Mouse (Mus musculus): ENCODE results near the gene Parn.
A peak's percentile ranks its signal among the peaks of the same experiment; 100 is the strongest.
"Not testable (repeated sequence)": the region's sequence is repeated elsewhere in the genome, so short reads cannot be mapped to it uniquely, and the experiment has no call there.

The Parn gene

DNA sequence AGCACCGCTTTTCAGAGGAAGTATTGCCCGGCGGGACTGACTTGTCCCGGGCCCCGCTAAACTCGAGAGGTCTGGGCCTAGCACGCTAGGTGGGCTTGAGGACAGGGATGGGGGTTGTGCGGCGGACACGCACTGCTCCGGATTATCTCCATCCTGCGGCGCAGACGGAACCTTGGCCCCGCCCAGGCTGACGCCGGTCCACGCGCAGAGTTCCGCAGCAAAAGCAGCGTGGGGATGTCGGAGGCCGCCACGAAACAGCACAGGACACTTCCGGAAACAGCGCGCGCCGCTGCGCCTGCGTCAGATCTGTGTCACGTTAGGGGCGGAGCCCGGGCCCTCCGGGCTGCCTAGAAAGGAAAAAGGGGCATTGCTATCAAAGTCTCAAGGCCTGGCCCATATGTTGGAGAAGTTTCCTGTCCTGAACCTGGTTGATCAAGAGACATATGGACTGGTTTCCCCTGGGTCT lies at the start of gene Parn:
TSS of gene Parn (minus strand) at position 293 of the 466 bp plus-strand sequence.
- peak; percentile 98 for DNase-seq (ENCODE audit: low read depth, low spot score)

DNA sequence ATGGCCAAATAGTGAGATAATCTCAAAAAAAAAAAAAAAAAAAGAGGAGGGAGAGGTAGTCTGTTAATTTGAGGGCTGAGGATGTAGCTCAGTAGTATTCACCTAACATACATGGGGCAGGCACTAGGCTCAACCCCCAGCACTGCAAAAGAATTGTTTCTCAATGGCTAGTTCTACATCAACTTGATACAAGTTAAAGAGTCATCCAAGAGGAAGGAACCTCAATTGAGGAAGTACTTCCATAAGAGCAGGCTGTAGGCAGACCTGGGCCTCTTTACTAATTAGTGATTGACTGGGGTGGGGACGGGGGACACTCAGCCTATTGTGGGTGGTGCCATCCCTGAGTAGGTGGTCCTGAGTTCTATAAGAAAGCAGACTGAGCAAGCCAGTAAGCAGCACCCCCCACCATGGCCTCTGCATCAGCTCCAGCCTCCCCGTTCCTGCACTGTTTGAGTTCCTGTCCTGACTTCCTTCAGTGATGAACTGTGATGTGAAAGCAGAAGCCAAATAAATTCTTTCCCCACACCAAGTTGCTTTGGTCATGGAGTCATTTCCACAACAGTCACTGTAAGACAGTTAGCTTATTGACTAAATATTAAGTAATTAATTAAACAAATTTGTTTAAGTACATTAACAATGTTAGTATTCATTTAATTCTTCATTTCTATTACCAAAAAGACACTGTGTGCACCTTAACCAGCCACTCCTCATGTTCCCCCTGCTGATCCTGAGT lies 49.0 kb upstream of the Parn start:
- DNase-seq (ENCODE audit: low read depth, low spot score): no peak

DNA sequence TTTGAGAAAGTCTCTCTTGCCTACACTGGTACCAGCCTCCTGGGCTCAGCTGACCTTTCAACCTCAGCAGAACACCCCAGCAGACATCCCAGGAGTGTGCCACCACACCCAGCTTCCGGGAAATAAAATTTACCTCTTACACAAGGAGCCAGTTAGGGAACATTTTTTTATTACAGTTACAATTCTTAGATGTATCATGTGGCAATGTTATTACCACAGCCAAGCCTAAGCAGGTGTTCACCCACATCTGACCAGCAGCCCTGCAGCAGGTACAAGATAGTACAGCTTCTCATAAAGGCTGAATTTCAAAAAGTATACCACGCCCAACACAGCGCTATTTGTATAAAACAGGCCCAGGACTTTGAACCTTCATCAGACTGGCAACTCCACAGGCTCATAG lies 46.9 kb upstream of the Parn start:
- DNase-seq (ENCODE audit: low read depth, low spot score): no peak

DNA sequence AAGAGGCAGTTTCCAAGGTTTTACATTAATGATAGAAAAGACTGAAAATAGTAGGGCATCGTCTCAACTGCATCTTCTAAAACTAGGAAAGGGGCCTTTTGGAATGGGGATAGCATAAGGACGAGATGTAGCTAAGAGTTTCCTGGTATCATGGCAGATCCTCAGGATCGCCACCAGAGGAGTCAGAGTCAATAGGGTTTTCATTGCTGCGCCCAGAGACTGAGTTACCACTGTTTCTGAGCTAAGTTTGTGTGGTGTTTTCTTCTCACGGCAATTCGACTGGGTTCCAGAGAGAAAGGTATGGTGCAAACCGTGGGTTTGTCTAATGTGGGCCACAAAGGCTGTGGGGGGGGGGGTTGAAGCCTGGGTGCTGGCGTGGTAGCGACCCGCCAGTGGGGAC lies 36.7 kb upstream of the Parn start:
- DNase-seq (ENCODE audit: low read depth, low spot score): no peak

DNA sequence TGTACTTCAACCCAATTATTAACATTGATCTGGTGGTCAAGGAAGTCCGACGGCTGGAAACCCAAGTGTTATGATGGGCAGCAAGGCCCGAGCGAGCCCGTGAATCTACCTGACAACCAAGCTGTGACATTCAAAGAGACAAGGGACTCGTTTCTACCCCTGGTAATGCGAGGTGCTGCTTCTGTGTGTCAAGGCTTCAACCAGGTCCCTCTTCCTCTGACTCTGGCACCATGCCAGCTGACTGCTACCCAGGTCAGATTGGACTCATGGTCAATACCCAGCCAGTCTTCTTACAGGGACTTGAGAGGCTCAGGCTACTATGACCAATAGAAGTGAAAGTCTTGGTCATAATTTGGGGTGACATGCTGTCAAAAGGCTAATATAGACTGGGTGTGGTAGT lies 34.2 kb upstream of the Parn start:
- DNase-seq (ENCODE audit: low read depth, low spot score): no peak

DNA sequence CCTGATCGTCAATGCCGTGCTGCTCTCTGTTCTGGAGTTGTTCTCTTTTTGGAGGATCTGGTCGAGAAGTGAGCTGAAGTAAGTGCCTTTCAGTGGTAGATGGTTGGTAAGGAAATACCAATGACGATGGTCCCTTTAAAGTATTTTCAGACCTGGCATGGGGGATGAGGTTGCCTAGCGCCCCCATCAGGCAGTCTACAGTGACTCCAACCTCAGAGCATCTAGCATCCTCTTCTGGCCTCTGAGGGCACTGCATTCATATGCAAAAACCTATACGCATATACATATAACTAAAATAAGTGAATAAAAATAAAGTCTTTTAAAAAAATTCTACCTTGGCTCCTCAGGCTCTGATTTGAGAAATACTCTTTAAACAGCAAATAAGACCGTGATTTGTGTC lies 31.0 kb upstream of the Parn start:
- DNase-seq (ENCODE audit: low read depth, low spot score): no peak

DNA sequence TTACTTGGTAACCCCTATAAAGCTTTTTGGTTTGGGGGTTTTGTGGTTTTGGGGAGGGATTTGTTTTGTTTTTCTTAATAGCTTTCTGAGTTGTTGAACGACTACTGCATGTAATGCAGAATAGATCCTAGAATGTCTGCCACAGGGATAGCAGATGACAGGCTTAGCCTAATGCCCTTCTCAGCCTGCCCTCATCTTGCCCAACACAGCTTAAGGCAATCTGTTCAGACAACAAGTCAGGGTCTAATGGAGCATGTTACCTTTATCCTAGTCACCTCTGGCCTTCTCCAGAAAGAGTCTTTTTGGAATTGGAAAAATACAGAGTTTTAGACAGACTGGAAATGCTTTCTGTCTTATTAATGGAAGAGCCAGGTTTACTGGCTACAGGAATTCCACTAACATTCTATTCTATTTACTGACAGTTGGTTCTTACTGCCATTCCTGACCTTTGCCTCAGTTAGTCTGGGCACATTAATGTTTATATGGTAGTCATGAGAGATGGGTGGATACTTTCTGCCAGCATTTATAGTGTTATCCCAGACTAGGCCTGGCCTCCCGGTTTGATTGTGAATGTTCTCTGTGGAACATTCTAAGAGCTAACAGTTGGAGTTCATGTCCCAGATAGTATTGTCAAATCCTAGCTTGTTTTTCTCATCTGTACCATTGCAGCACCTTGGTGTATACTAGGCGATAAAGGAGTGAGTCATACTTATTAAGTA lies 10.8 kb upstream of the Parn start:
- no peak for DNase-seq (ENCODE audit: low read depth, low spot score)

DNA sequence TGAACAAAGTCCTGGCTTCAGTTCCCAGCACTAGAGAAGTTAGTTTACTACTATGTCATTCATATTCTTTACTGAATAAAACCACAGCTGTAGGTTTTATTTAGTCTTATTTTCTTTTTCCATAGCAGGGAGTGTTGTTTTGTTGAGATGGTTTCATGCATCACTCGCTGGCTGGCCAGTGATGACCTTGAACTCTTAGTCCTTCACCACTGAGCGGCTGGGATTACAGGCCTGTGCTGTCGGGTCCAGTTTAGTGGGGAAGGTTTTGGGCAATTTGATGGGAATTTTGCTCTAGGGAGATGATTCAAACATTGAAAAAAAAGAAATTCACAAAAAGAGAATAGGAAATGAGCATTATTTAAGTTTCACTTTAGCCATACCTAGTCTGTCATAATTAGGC lies 6.5 kb upstream of the Parn start:
- DNase-seq (ENCODE audit: low read depth, low spot score): no peak

DNA sequence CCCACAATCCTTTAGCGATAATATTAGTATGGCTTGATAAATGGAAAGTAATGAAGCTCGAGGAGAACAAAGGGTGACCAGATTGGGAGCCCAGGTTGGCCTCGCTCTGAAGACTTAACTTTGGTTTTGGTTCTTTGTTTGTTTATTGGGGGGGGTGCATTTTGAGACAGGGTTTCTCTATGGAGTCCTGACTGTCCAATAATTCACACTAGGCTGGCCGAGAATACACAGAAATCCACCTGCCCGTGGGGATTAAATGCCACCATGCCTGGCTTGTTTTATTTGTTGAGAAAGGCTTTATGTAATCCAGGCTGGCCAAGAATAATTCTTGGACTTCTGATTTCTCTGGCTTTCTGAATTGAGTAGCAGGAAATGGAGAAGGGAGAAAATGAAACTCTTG lies 5.1 kb upstream of the Parn start:
- DNase-seq (ENCODE audit: low read depth, low spot score): no peak

DNA sequence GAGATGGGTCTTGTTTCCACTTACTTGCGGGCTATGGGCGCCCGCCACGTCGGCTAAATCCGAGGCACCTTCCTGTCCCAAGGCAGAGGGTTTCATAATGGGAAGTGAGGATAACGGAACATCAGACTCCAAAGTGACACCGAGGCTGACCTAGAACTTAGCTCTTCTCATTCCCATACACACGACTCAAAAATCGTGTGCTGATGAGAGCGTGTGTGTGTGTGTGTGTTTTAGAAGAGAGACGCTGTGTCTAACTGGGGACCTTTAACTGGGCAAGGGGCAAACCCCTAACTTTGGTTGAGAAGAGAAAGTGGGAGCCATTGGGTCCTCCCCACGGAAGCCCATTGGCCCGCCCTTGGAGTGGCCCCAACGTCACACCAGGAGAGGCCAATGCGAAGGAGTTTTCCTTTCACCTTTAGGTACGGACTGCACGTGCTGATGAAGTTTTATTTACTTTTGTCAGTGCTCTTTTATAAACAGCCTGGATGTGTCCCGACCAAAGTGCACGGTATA lies 4.5 kb upstream of the Parn start:
- peak; percentile 62 for DNase-seq (ENCODE audit: low read depth, low spot score)

DNA sequence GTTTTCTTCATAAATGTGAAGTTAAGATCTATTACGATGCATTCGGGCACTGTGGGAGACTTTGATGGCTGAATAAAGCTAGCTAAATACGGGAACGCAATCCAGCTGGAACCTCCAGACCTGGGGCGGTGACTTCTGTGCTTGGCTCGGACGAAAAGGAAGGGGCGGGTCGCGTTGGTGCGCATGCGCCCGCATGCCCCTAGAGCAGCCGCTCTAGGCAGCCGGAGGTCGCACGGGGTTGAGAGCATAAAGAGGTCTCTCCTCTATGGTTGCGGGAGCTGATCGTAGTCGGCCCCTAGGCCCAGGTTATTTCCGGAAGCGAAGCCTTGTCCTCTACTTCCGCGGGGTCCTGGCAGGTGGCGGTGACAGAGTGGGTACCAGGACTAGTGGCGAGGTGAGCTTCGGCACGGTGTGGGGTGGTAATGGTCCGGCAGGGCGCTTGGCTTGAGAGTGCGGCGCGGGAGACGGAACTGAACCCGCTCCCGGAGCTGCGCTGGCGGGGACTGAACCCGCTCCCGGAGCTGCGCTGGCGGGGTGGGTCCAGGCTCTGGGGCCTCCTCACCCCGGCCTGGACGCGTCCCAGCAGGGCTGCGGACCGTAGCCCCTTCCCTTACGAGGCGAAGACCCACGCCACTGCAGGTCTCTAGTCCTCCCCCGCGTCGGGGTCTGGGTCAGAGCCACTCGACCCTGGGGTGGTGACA lies 3.9 kb upstream of the Parn start, which contains the start of the genes Bfar and 3110001I22Rik:
TSS of gene Bfar (plus strand) at position 174 of the 701 bp plus-strand sequence.
TSS of gene 3110001I22Rik (plus strand) at position 245 of the 701 bp plus-strand sequence.
- DNase-seq (ENCODE audit: low read depth, low spot score): peak; percentile 98

DNA sequence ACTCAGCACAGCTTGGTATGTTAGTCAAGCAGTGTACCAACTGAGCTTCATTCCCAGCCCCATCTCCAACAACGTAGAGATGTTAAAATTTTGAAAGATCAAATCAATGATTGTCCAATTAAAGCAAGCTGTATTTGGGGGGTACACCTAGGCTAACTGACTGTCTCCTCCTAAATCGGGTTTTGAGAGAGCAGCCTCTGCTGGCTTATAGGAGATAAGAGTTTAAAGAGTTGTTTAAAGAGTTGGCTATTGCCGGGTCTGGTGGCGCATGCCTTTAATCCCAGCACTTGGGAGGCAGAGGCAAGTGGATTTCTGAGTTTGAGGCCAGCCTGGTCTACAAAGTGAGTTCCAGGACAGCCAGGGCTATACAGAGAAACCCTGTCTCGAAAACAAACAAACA lies 2.9 kb upstream of the Parn start:
- not testable (repeated sequence) for DNase-seq (ENCODE audit: low read depth, low spot score)

DNA sequence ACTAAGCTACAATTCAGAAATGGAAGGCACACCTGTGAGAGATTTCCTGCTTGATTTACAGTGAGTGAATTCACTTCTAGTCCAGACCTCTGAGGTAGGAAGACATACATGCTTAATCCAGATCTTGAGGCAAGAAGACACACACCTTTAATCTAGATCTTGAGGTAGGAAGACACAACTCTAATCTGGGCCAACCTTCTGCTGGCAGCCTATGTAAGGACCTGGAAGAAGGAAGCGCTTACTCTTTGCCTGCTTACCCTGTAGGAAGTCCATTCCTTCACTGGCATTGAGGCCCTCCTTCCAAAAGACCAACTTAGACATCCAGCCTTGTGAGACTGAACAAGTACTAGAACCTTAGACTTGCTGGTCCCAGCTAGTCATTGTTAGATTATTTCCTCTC lies 1.3 kb upstream of the Parn start:
- no peak for DNase-seq (ENCODE audit: low read depth, low spot score)

DNA sequence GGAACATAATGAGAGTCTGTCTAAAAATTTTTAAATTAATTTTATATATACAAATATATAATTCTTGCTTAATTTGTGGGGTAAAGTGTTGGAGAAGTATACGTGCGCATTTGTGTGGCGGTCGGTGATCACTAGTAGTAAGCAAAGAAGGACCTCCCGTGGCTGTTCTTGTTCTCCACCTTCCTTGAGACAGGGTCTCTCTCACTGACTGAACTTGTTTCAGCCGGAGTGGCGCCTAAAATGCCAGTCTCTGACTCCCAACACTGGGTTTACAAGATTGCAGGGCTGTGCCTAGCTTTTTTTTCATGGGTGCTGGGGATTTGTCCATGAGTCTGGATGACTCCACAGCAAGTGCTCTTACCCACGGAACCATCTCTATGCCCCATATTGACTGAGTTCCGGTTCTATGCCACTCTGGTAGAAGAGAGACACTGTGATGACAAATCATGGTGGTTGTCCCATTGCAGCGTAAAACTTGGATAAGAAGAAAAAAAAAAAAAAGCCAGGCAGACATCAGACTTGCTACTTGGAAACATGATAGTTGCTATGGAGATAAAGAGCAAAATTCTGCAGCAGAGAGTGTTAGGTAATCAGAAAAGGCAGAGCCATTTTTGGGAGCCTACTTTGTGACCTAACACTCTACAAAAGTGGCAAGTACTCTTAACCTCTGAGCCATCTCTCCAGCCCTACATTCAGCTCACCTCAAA lies 585 bp upstream of the Parn start:
- DNase-seq (ENCODE audit: low read depth, low spot score): no peak

DNA sequence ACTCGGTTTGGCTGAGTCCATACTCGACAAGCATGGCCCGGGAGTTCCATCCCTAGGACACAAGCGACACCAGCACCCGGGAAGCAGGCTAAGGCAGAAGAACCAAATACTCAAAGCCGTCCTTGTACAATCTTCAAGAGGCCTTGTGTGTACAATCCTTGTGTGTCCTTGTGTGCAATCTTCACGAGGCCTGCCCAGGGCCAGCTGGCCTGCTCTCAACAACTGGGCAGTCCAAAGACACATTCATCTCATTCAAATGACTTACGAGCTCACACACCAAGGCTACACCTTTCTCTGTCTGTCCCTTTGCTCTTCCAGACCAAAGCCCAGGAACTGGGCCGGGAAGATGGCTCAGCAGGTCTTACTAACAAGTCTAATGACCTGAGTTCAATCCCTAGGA lies 7.2 kb downstream of the Parn start:
- no peak for DNase-seq (ENCODE audit: low read depth, low spot score)

DNA sequence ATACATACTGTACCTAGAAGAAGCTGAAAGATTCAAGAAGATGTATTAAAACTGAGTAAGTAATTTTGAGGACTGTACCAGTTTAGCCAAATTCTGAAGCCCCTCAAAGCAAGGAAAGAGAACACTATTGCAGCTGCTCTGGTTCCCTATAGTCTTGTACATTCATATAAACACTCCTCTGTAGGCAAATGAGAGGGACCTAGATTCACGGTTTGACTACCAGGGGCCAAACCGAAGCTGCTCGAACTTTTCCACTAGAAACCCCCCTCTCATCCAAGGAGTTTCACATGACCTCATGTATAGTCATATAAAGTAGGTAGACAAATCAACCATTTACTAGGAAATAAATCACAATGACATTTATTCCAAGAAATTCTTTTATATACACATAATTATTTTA lies 9.1 kb downstream of the Parn start:
- no peak for DNase-seq (ENCODE audit: low read depth, low spot score)

DNA sequence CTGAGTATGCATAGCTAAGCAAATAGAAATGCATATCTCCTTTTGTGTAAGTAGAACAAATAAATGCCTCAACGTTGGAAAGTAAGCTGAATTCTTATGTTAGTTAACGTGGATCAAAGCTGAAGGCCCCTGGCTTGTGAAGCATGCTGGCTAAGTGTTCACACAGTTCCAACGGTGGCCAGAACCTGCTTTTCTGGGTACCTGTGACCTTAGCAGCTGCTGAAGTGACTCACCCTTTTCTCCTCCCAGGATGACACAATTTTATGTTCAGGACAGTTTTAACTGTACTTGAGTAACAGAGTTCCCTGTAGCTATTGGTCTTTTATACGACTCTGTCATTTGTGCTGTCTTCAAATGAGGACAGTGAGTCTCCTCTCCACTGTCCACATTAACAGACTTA lies 22.0 kb downstream of the Parn start:
- DNase-seq (ENCODE audit: low read depth, low spot score): no peak

DNA sequence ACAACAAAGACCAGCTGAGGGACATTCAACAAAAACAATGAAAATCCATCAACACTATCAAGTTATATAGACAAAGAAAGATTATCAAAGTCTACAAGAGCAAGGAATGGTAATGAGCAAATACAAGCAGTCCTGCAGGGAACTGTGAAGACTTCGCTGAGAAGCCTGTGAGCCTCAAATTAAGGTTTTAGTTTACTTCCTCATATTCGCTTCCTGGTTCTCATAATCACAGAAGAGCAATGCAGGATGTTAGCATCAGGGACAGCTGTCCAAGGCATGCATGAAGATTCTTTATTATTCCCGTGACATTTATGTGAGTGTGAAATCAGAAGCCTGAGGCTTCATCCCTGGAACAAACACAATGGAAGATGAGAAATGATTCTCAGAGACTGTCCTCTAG lies 23.5 kb downstream of the Parn start:
- DNase-seq (ENCODE audit: low read depth, low spot score): no peak

DNA sequence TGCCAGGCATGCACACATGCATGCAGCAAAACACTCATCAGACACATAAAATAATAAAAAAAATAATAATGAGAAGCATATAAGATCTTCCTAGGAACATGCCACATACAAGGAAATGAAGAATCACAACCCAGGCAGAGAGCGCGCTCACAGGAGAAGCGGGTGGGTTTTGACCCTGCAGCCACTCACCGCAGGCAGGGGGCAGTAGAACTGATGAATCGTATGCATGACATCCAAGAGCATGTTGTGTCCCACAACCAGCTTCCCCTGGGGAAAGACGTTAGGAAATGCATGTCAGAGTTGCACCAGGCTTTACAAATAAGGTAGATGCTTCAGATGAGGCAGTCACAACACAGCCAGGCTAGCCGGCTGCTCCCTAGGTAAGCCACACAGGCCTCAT lies 27.9 kb downstream of the Parn start:
- no peak for DNase-seq (ENCODE audit: low read depth, low spot score)

DNA sequence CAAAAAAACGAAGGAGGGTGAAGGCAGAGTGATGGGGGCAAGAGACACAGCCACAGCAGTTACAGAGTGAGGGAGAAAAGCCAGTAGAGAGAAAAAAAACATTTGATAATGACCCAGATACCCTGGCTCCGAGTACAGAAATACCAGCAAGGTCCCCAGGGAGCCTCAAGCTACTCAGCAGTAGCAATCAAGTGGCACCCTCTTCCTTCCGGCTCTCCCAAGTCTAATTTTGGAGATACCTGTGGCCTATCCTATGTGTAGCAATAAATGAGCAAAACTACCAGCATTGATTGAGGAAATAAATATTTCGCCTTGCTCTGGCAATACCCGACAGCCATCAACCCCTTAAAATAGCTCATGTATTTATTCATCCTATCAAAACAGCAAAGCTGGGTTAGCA lies 28.5 kb downstream of the Parn start:
- DNase-seq (ENCODE audit: low read depth, low spot score): no peak

DNA sequence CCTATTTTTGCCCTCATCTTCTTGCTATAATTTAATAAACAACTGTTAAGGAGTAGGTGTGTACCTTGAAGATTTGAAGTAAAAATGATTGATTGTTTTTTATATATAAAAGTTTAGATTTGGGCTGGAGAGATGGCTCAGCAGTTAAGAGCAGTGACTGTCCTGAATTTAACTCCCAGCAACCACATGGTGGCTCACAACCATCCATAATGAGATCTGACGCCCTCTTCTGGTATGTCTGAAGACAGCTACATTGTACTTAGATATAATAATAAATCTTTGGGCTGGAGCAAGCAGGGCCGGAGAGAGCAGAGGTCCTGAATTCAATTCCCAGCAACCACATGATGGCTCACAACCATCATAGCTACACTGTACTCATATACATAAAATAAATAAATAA lies 29.8 kb downstream of the Parn start:
- not testable (repeated sequence) for DNase-seq (ENCODE audit: low read depth, low spot score)

DNA sequence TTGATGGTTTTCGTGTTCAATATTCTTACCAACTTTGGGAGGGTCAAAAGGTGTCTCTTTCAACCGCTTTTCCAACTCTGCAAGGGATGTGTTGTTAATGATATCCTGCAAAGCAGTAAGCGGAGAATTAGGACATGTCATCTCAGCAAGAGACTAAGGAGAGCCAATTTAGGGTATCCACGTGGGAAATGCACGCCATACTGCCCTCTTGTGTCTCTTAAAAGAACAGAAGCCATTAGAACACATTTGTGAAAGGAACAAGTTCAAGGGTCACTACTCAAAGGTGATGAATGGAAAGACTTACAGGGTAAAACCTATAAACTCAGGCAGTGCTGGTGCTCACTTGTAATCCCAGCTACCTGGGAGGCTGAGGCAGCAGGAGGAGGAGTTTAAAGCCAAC lies 39.6 kb downstream of the Parn start:
- DNase-seq (ENCODE audit: low read depth, low spot score): peak; percentile 63

Data from brain, adult 2 months (tissue).